Mouse (Mus musculus) limb, embryonic 11.5 days (tissue): ENCODE measurements around the gene Socs5. TPM values are rescaled to one million over a fixed set of nuclear protein-coding genes. Genes with fewer than 3 reads are reported as not detected.
"Not testable (repeated sequence)": the region's sequence is repeated elsewhere in the genome, so short reads cannot be mapped to it uniquely, and the experiment has no call there.

ENCODE experiments used
- ATAC-seq: fragments of 200-750 bp; cut with Nextera tagmentation; 2 replicates; pipeline ENCODE4 v1.8.0; 2017; ENCODE audit warnings: low read depth; ENCODE audit not compliant: insufficient number of reproducible peaks, low FRiP score, low TSS enrichment
- DNase-seq: peaks from one replicate; pipeline ENCODE4 v3.0.0-alpha.2; 2015; ENCODE audit warnings: low spot score
- H3K27ac ChIP-seq: fragments of 300-500 bp; sonication (generic); replicated peaks from 2 replicates; pipeline ENCODE4 v1.5.1; 2014; ENCODE audit warnings: low read depth, mild to moderate bottlenecking, low read length
- H3K27me3 ChIP-seq: fragments of 300-500 bp; sonication (generic); 2 replicates; pipeline ENCODE4 v1.6.1; 2014; ENCODE audit warnings: mild to moderate bottlenecking, low read length, mixed read lengths; ENCODE audit not compliant: control insufficient read depth, insufficient read depth
- H3K36me3 ChIP-seq: fragments of 300-500 bp; sonication (generic); 2 replicates; pipeline ENCODE4 v1.6.1; 2014; ENCODE audit warnings: mild to moderate bottlenecking, low read length, moderate library complexity, mixed read lengths; ENCODE audit not compliant: control insufficient read depth, insufficient read depth
- H3K4me1 ChIP-seq: fragments of 300-500 bp; sonication (generic); 2 replicates; pipeline ENCODE4 v1.6.1; 2014; ENCODE audit warnings: low read length, mixed read lengths; ENCODE audit not compliant: control insufficient read depth, insufficient read depth
- H3K4me2 ChIP-seq: fragments of 300-500 bp; sonication (generic); 2 replicates; pipeline ENCODE4 v1.6.1; 2014; ENCODE audit warnings: low read depth, mild to moderate bottlenecking, moderate library complexity; ENCODE audit not compliant: severe bottlenecking
- H3K4me3 ChIP-seq: fragments of 300-500 bp; sonication (generic); 2 replicates; pipeline ENCODE4 v1.5.1; 2014; ENCODE audit warnings: low read depth, low read length
- H3K9ac ChIP-seq: fragments of 300-500 bp; sonication (generic); 2 replicates; pipeline ENCODE4 v1.6.1; 2014; ENCODE audit warnings: mild to moderate bottlenecking, low read length
- H3K9me3 ChIP-seq: fragments of 300-500 bp; sonication (generic); 2 replicates; pipeline ENCODE4 v1.6.1; 2016; ENCODE audit warnings: low read length; ENCODE audit not compliant: control insufficient read depth
- WGBS: fragments of 180-500 bp; shearing (Covaris S2); extraction: QIAGEN DNeasy Blood & Tissue Kit; methylation state at CpG from one replicate; pipeline ENCODE4 v1.1.7; 2014; 5-methylcytosine and 5-hydroxymethylcytosine counted together
- polyA plus RNA-seq: library from polyadenylated mRNA; unstranded; fragments of >200 nt; fragmentation: Nextera tagmentation; extraction: Ambion mirVana; gene quantifications from 2 replicates; pipeline ENCODE4 v1.2.1, GENCODE M21; 2014

Socs5 gene
- polyA plus RNA-seq, 1 experiment from 2014 or later: 14.4 TPM

DNA sequence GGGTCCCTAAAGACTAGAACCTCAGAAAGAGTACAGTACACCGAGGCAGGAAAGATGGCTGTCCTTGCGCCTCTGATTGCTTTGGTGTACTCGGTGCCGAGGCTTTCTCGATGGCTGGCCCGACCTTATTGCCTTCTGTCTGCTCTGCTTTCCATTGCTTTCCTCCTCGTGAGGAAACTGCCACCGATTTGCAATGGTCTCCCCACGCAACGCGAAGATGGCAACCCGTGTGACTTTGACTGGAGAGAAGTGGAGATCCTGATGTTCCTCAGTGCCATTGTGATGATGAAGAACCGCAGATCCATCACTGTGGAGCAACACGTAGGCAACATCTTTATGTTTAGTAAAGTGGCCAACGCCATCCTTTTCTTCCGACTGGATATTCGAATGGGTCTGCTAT, 29.3 kb upstream of the Socs5 start:
- not testable (repeated sequence) for H3K27me3 ChIP-seq, H3K4me3 ChIP-seq, H3K4me2 ChIP-seq, ATAC-seq, DNase-seq, H3K27ac ChIP-seq, H3K4me1 ChIP-seq, H3K9ac ChIP-seq, H3K36me3 ChIP-seq, H3K9me3 ChIP-seq
- 90% methylated on average over 17 of the region's 17 CpGs for WGBS

DNA sequence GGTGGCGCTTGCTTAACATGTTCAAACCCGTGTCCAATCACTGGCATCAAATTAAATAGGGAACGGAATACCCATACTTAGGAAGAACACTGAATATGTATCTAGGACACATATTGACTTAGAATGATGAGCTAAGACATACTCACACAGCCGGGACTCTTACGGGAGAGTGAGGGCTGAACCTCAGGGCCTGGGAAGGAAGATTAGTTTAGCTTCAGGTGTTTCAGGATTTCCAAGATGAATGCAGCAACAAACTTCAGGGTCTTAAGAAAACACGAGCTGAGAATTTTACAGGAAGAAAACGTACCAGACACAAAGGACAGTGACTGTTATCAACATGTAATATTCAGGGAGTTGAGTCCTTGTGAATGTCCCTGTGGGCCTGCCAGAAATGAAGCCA, 26.8 kb upstream of the Socs5 start:
- Histone ChIP-seq H3K9ac (no peak overlapping the region), H3K27ac (no peak overlapping the region), H3K4me2 (no peak overlapping the region), H3K4me3 (no peak overlapping the region), H3K4me1 (no peaks in the 10 kb centered on the region), H3K27me3 (no peaks in the 10 kb centered on the region), H3K9me3 (no peaks in the 10 kb centered on the region), H3K36me3 (no peaks in the 10 kb centered on the region)
- DNase-seq: no peak
- 87% methylated on average over 7 of the region's 7 CpGs for WGBS
- no peak for ATAC-seq

DNA sequence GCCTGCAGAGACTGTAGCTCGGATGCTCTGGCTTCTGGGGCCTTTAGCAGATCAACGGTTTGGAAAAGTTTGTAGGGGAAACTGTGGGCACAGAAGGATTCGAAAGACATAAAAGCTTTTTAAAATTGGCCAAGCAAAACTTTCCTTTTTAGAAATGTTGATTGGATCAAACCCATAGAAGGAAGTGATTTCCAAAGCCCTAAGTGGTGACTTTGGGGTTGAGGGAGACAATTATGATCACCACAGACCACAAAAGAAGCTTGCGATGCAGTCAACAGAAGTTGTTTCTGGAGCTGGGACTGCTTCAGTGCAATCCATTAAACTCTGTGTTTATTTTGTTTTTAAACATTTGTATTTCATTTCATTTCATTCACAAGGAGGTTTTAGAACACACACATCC, 24.9 kb upstream of the Socs5 start:
- no peak overlapping the region for H3K4me2 ChIP-seq
- no peak for DNase-seq
- ATAC-seq: no peak
- no peaks in the 10 kb centered on the region for H3K9me3 ChIP-seq
- no peak overlapping the region for H3K27ac ChIP-seq
- WGBS: 93% methylated on average over 4 of the region's 4 CpGs
- H3K27me3 ChIP-seq: no peaks in the 10 kb centered on the region
- H3K4me1 ChIP-seq: no peaks in the 10 kb centered on the region
- H3K9ac ChIP-seq: no peak overlapping the region
- no peaks in the 10 kb centered on the region for H3K36me3 ChIP-seq
- no peak overlapping the region for H3K4me3 ChIP-seq

DNA sequence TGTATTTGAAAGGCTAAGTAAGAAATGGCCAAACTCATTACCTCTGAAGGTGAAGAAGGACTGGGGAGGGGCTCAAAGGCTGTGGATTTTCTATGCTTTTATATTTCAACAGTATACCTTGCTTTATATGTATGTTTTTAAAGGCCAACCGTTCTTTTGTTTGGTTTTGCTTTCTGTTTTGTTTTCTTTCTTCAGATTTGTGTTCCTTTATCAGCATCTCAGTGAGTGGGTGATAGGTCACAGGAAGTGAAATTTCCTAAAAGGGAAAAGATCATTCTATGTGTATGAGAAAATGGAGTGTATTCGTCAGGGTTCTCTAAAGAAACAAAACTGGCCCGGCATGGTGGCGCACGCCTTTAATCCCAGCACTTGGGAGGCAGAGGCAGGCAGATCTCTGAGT, 23.8 kb upstream of the Socs5 start:
- no peaks in the 10 kb centered on the region for H3K36me3 ChIP-seq
- H3K4me3 ChIP-seq: no peak overlapping the region
- ATAC-seq: no peak
- H3K27ac ChIP-seq: no peak overlapping the region
- H3K4me2 ChIP-seq: no peak overlapping the region
- no peak overlapping the region for H3K9ac ChIP-seq
- no peaks in the 10 kb centered on the region for H3K27me3 ChIP-seq
- DNase-seq: no peak
- 92% methylated on average over 5 of the region's 5 CpGs for WGBS
- no peaks in the 10 kb centered on the region for H3K9me3 ChIP-seq
- no peaks in the 10 kb centered on the region for H3K4me1 ChIP-seq

DNA sequence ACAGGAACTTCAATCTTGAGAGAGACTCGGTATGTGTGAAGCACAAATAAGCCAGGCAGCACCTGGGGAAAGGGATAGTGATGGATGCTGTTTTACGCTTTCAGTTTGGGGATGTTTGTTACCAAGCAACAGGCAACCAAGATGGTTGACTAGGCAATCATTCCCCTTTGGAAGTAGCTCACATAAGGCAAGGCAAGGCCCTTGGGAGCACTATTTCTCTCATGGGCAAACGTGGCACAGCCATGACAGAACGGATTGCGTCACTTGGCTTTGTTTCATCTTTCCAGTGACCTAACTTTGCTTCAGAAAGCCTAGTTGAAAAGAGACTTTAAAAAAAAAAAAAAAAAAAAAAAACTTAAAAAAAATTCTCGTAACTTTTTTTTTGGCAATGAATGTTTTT, 21.8 kb upstream of the Socs5 start:
- Histone ChIP-seq H3K9ac (no peak overlapping the region), H3K4me1 (no peaks in the 10 kb centered on the region), H3K4me2 (no peak overlapping the region), H3K9me3 (no peaks in the 10 kb centered on the region), H3K4me3 (no peak overlapping the region), H3K27ac (no peak overlapping the region), H3K36me3 (no peaks in the 10 kb centered on the region), H3K27me3 (no peaks in the 10 kb centered on the region)
- ATAC-seq (no peak), DNase-seq (no peak)
- WGBS: 85% methylated on average over 6 of the region's 6 CpGs

DNA sequence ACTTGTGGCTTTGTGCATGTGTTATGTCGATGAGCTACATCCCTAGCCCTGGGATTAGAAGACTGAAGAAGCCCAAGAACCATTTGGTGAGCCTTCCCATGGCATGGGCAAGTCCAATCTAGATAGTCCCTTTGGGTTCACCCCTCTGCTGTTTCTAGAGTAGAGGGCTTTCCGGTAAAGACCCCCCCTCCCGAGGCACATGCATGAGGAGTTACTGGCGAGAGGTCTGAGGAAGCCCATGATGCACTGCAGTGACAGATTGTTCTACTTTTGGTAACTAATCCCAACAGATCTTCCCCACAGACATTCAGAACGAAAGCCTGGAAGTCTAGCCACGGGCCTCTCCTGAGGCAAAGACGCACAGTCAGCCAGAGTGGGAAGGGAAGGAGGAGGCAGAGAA, 18.2 kb upstream of the Socs5 start:
- H3K4me2 ChIP-seq: no peak overlapping the region
- whole genome bisulfite sequencing: 85% methylated on average over 7 of the region's 7 CpGs
- no peak overlapping the region for H3K4me3 ChIP-seq
- 0 out of 2 replicates have a peak, but pooled peaks cover 2% of the 10 kb centered on the region for H3K4me1 ChIP-seq
- no peaks in the 10 kb centered on the region for H3K36me3 ChIP-seq
- ATAC-seq (no peak), DNase-seq (no peak)
- no peak overlapping the region for H3K9ac ChIP-seq
- H3K27ac ChIP-seq: no peak overlapping the region
- no peaks in the 10 kb centered on the region for H3K9me3 ChIP-seq
- no peaks in the 10 kb centered on the region for H3K27me3 ChIP-seq

DNA sequence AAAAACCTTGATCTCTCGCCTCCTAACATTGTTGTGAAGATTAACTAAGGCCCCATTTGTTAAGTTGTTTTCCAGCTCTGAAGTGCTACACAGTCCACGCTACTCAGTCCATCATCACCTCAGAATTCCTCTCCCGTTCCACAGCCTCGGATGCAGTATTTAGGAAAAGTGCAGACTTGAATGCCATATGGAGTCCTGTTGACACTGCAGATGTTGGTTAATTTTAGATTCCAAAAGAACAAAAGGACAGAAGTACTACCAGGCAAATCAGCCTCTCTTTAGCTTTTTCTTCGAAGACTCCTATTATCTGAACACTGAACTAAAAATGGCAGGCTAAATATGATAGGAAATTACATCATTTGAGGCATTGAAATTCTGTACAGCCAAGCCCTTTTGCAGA, 14.4 kb upstream of the Socs5 start:
- no peak overlapping the region for H3K27ac ChIP-seq
- no peak overlapping the region for H3K9ac ChIP-seq
- ATAC-seq (no peak), DNase-seq (no peak)
- no peaks in the 10 kb centered on the region for H3K36me3 ChIP-seq
- WGBS: 74% methylated on average over 5 of the region's 5 CpGs
- H3K4me3 ChIP-seq: no peak overlapping the region
- H3K4me1 ChIP-seq: 0 out of 2 replicates have a peak, but pooled peaks cover 2% of the 10 kb centered on the region
- H3K9me3 ChIP-seq: no peaks in the 10 kb centered on the region
- no peak overlapping the region for H3K4me2 ChIP-seq
- H3K27me3 ChIP-seq: no peaks in the 10 kb centered on the region

DNA sequence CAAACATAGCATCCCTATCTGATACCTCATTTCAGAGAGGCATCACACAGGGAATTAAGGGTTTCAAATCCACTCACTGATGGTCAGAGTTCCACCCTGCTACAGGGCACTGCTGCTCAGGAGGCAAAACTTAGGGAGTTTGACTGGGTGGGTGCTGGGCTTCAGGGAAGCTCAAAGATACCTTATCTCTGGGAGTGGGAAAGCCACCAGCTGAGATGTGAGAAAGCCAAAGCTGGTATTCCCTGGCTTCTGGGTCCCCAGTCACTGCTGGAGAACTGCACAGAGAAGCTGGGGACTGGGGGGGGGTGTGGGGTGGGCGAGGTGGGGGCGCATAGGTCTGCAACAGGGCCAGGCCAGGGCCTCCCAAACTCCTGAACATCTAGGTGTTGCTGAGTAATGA, 10.5 kb upstream of the Socs5 start:
- H3K27ac ChIP-seq: no peak overlapping the region
- no peak for ATAC-seq
- 78% methylated on average over 2 of the region's 2 CpGs for WGBS

DNA sequence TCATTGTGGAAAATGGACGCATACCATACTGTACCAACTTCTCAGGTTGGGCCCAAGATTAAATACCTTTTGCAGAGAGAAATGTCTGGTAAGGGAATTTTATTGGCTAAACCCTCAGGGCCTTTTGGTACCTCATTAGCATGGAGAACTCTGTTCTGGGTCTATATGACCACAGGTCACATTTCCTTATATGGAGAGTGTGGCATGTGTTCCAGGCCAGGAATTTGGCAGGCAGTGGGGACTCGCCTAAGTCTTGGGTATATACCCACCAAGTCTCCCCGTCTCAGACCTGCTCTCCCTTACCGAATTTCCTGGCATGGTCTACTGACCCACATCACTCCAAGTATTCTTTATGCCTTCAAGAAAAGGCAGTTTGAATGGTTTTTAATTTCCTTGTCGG, 9.9 kb upstream of the Socs5 start:
- DNase-seq (no peak), ATAC-seq (no peak)
- no peak overlapping the region for H3K27ac ChIP-seq
- no peak overlapping the region for H3K4me2 ChIP-seq
- H3K9ac ChIP-seq: no peak overlapping the region
- no peak overlapping the region for H3K4me3 ChIP-seq
- no peaks in the 10 kb centered on the region for H3K36me3 ChIP-seq
- 89% methylated on average over 5 of the region's 5 CpGs for WGBS
- H3K27me3 ChIP-seq: no peaks in the 10 kb centered on the region
- no peaks in the 10 kb centered on the region for H3K9me3 ChIP-seq
- 0 out of 2 replicates have a peak, but pooled peaks cover 2% of the 10 kb centered on the region for H3K4me1 ChIP-seq

More for the DNA sequence above, 10.5 kb upstream of the Socs5 start:
- no peaks in the 10 kb centered on the region for H3K27me3 ChIP-seq
- 0 out of 2 replicates have a peak, but pooled peaks cover 2% of the 10 kb centered on the region for H3K4me1 ChIP-seq
- H3K4me2 ChIP-seq: no peak overlapping the region
- DNase-seq: no peak
- no peaks in the 10 kb centered on the region for H3K36me3 ChIP-seq
- no peak overlapping the region for H3K4me3 ChIP-seq
- no peaks in the 10 kb centered on the region for H3K9me3 ChIP-seq
- H3K9ac ChIP-seq: no peak overlapping the region
